ENCODE assay signal across 23 mouse cellular contexts in genomic region chr10:24725197-24725596, GRCm38 (mm10). TPM values are rescaled to one million over a fixed set of nuclear protein-coding genes. Genes with fewer than 3 reads are reported as not detected.
DNase-seq lines count a peak whose midpoint lies in the region; ATAC-seq and TF ChIP-seq lines count a peak whose summit lies in the region.
"Had no signal": no experiment of that assay in that cellular context is flagged by ENCODE, and none has a peak within 500 bp of the region (broad histone marks: within the 10 kb centered on the region; RNA-seq: fewer than 3 reads in every experiment).

No protein-coding gene starts in this region.

- no peak overlapping the region for H3K4me3 ChIP-seq in forebrain, embryonic 13.5 days
- H3K4me3 ChIP-seq in forebrain, embryonic 11.5 days (ENCODE audit: low read depth, low read length): no peak overlapping the region
- no peak overlapping the region for H3K4me3 ChIP-seq in midbrain, embryonic 11.5 days (ENCODE audit: low read depth, low read length)
- H3K4me3 ChIP-seq in midbrain, embryonic 10.5 days: no peak overlapping the region
- no peak overlapping the region for H3K4me3 ChIP-seq in forebrain, postnatal 0 days (ENCODE audit: low read depth, low read length)
- H3K4me3 ChIP-seq: heart, embryonic 12.5 days; heart, embryonic 15.5 days had no signal

- H3K4me2 ChIP-seq in forebrain, embryonic 13.5 days: no peak overlapping the region
- H3K4me2 ChIP-seq in forebrain, embryonic 11.5 days (ENCODE audit: low read depth, low read length, severe bottlenecking): no peak overlapping the region
- no peak overlapping the region for H3K4me2 ChIP-seq in midbrain, embryonic 11.5 days
- no peak overlapping the region for H3K4me2 ChIP-seq in forebrain, postnatal 0 days (ENCODE audit: low read depth)
- H3K4me2 ChIP-seq: heart, embryonic 12.5 days; heart, embryonic 15.5 days; hindbrain, embryonic 14.5 days had no signal

- 90% methylated on average over 2 of the region's 2 CpGs for WGBS in forebrain, embryonic 13.5 days
- WGBS in forebrain, embryonic 11.5 days: 100% methylated on average over 2 of the region's 2 CpGs
- WGBS in midbrain, embryonic 11.5 days: 90% methylated on average over 2 of the region's 2 CpGs
- WGBS in midbrain, embryonic 10.5 days: 90% methylated on average over 2 of the region's 2 CpGs
- WGBS in forebrain, postnatal 0 days: 79% methylated on average over 2 of the region's 2 CpGs

- no peak overlapping the region for H3K27ac ChIP-seq in forebrain, embryonic 13.5 days
- no peak overlapping the region for H3K27ac ChIP-seq in forebrain, embryonic 11.5 days (ENCODE audit: low read depth, low read length)
- no peak overlapping the region for H3K27ac ChIP-seq in midbrain, embryonic 11.5 days (ENCODE audit: low read depth, low read length)
- H3K27ac ChIP-seq in midbrain, embryonic 10.5 days (replicated peaks): no peak overlapping the region
- H3K27ac ChIP-seq in forebrain, postnatal 0 days (ENCODE audit: low read depth, low read length): no peak overlapping the region
- H3K27ac ChIP-seq: heart, embryonic 15.5 days; hindbrain, embryonic 14.5 days; hindbrain, postnatal 0 days had no signal

- intact Hi-C loops in heart, postnatal 10 days (cut with DNase I): no loop called here

- DNase-seq in forebrain, embryonic 11.5 days (ENCODE audit: low spot score): no peak
- peak; percentile 12 for DNase-seq in midbrain, embryonic 11.5 days (ENCODE audit: low spot score, missing footprints)
- no peak for DNase-seq in midbrain, embryonic 10.5 days (ENCODE audit: low spot score)
- DNase-seq in forebrain, postnatal 0 days: no peak
- DNase-seq in heart, postnatal 10 days: no peak
- DNase-seq: adrenal gland, adult 2 months; adrenal gland, postnatal 14 days; cerebellum, adult 11-12 months; cerebellum, adult 8-10 months; cerebellum, postnatal 14 days; gastrocnemius, postnatal 25 days; heart, adult 18-20 months; heart, postnatal 14 days; heart, postnatal 4 days; kidney, adult 18-20 months had no signal

- H3K9me3 ChIP-seq in forebrain, embryonic 13.5 days (replicated peaks): no peaks in the 10 kb centered on the region
- H3K9me3 ChIP-seq in forebrain, embryonic 11.5 days (ENCODE audit: control insufficient read depth, low read length): no peaks in the 10 kb centered on the region
- no peaks in the 10 kb centered on the region for H3K9me3 ChIP-seq in midbrain, embryonic 11.5 days (ENCODE audit: control insufficient read depth, low read length)
- no peaks in the 10 kb centered on the region for H3K9me3 ChIP-seq in midbrain, embryonic 10.5 days (replicated peaks)
- H3K9me3 ChIP-seq in forebrain, postnatal 0 days (ENCODE audit: low read length): no peaks in the 10 kb centered on the region
- H3K9me3 ChIP-seq: heart, embryonic 15.5 days had no signal

- H3K4me1 ChIP-seq in forebrain, embryonic 13.5 days: no peaks in the 10 kb centered on the region
- no peaks in the 10 kb centered on the region for H3K4me1 ChIP-seq in forebrain, embryonic 11.5 days (replicated peaks; ENCODE audit: control insufficient read depth, insufficient read depth, low read length)
- H3K4me1 ChIP-seq in midbrain, embryonic 11.5 days (ENCODE audit: control insufficient read depth, insufficient read depth, low read length): no peaks in the 10 kb centered on the region
- no peaks in the 10 kb centered on the region for H3K4me1 ChIP-seq in midbrain, embryonic 10.5 days
- no peaks in the 10 kb centered on the region for H3K4me1 ChIP-seq in forebrain, postnatal 0 days (ENCODE audit: insufficient read depth)
- H3K4me1 ChIP-seq: heart, embryonic 12.5 days; heart, embryonic 15.5 days had no signal

- no peak overlapping the region for H3K9ac ChIP-seq in forebrain, embryonic 13.5 days
- H3K9ac ChIP-seq in forebrain, embryonic 11.5 days (ENCODE audit: low read length): no peak overlapping the region
- H3K9ac ChIP-seq in midbrain, embryonic 11.5 days (ENCODE audit: low read length): no peak overlapping the region
- no peak overlapping the region for H3K9ac ChIP-seq in forebrain, postnatal 0 days
- H3K9ac ChIP-seq: heart, embryonic 12.5 days; heart, embryonic 15.5 days; hindbrain, embryonic 14.5 days had no signal

- peak; percentile 24; the same call in 1 of the 2 replicates for ATAC-seq in forebrain, embryonic 13.5 days
- no peak for ATAC-seq in forebrain, embryonic 11.5 days (replicated peaks; ENCODE audit: low FRiP score)
- no peak for ATAC-seq in midbrain, embryonic 11.5 days (ENCODE audit: low FRiP score)
- ATAC-seq in forebrain, postnatal 0 days: peak; percentile 76
- ATAC-seq: hindbrain, postnatal 0 days; inflammation-experienced regulatory T-cells, adult 6 months; intestine, embryonic 16.5 days; Patski had no signal

- H3K27me3 ChIP-seq in forebrain, embryonic 13.5 days: no peaks in the 10 kb centered on the region
- no peaks in the 10 kb centered on the region for H3K27me3 ChIP-seq in forebrain, embryonic 11.5 days (ENCODE audit: control insufficient read depth, insufficient read depth, low read length)
- no peaks in the 10 kb centered on the region for H3K27me3 ChIP-seq in midbrain, embryonic 11.5 days (ENCODE audit: control insufficient read depth, insufficient read depth, low read length)
- H3K27me3 ChIP-seq in midbrain, embryonic 10.5 days (ENCODE audit: low read depth, poor library complexity, severe bottlenecking): no peaks in the 10 kb centered on the region
- no peaks in the 10 kb centered on the region for H3K27me3 ChIP-seq in forebrain, postnatal 0 days (ENCODE audit: insufficient read depth, low read length)
- H3K27me3 ChIP-seq: heart, embryonic 12.5 days; heart, embryonic 15.5 days; Patski had no signal

- TF ChIP-seq CTCF in forebrain, postnatal 0 days (IDR thresholded peaks at IDR 0.05; ENCODE audit: low read depth): no peak

- H3K36me3 ChIP-seq in forebrain, embryonic 13.5 days (ENCODE audit: poor library complexity, severe bottlenecking): no peaks in the 10 kb centered on the region
- H3K36me3 ChIP-seq in forebrain, embryonic 11.5 days (ENCODE audit: control insufficient read depth, insufficient read depth, low read length): no peaks in the 10 kb centered on the region
- H3K36me3 ChIP-seq in midbrain, embryonic 11.5 days (ENCODE audit: control insufficient read depth, insufficient read depth, low read length): no peaks in the 10 kb centered on the region
- no peaks in the 10 kb centered on the region for H3K36me3 ChIP-seq in midbrain, embryonic 10.5 days
- H3K36me3 ChIP-seq in forebrain, postnatal 0 days (ENCODE audit: insufficient read depth): no peaks in the 10 kb centered on the region
- H3K36me3 ChIP-seq: heart, embryonic 12.5 days; heart, embryonic 15.5 days had no signal

RNA-seq across cellular contexts. Expression of gene Enpp1, which starts 13.2 kb away (rescaled TPM):
- polyA plus RNA-seq in forebrain, embryonic 13.5 days (2015; fragmentation: Nextera tagmentation; extraction: Ambion mirVana): 0.76 and 1.00 TPM in 2 replicates
- 0.71 and 0.89 TPM in 2 replicates for polyA plus RNA-seq in forebrain, embryonic 11.5 days (2014; fragmentation: Nextera tagmentation; extraction: Ambion mirVana)
- 1.2 and 1.4 TPM in 2 replicates for polyA plus RNA-seq in midbrain, embryonic 11.5 days (2014; fragmentation: Nextera tagmentation; extraction: Ambion mirVana)
- 0.36 and 0.92 TPM in 2 replicates for polyA plus RNA-seq in midbrain, embryonic 10.5 days (2016; fragmentation: Nextera tagmentation; extraction: Ambion mirVana)
- total RNA-seq in forebrain, postnatal 0 days (2014; rRNA removed): 3.7 and 6.1 TPM in 2 replicates
- 2.2 TPM in 2 replicates for polyA plus RNA-seq in forebrain, postnatal 0 days (2015; fragmentation: Nextera tagmentation; extraction: Ambion mirVana)
- total RNA-seq in heart, postnatal 10 days (2021): 1 to 10 TPM; 6.4 to 6.5 TPM

Comparison
In these comparisons a context has a peak if more than half of its experiments do, and no peak if none do; other contexts are left out.
1. ATAC-seq: peak in forebrain, embryonic 13.5 days (single experiment) and forebrain, postnatal 0 days (single experiment); none in forebrain, embryonic 11.5 days (single experiment) and midbrain, embryonic 11.5 days (single experiment).